ENCODE assay signal across 8 mouse cellular contexts in genomic region chr4:148131497-148132081, GRCm38 (mm10). TPM values are rescaled to one million over a fixed set of nuclear protein-coding genes. Genes with fewer than 3 reads are reported as not detected.
DNase-seq lines count a peak whose midpoint lies in the region; ATAC-seq and TF ChIP-seq lines count a peak whose summit lies in the region.

No protein-coding gene starts in this region.

- no peak for DNase-seq in kidney, adult 11 months
- DNase-seq in embryo, embryonic 11 days: peak; percentile 83
- DNase-seq in neural tube, embryonic 10.5 days (ENCODE audit: extremely low spot score, low spot score): peak; percentile 93
- no peak for DNase-seq in gastrocnemius, adult 2 months
- no peak for DNase-seq in gastrocnemius, adult 8-10 months (ENCODE audit: low spot score in 2 of 2)
- no peak for DNase-seq in ovary, adult 18-20 months (ENCODE audit: low spot score)

- no peak overlapping the region for H3K27ac ChIP-seq in kidney, embryonic 15.5 days
- H3K27ac ChIP-seq in hindbrain, embryonic 13.5 days: peak overlapping the region; percentile 99
- no peak overlapping the region for H3K27ac ChIP-seq in gastrocnemius, adult 2 months

- no peaks in the 10 kb centered on the region for H3K36me3 ChIP-seq in kidney, embryonic 15.5 days
- H3K36me3 ChIP-seq in hindbrain, embryonic 13.5 days: peaks cover 5% of the 10 kb centered on the region; the same call in 1 of the 2 replicates

- peak overlapping the region; percentile 71 for H3K4me3 ChIP-seq in kidney, embryonic 15.5 days (replicated peaks)
- peak overlapping the region; percentile 85 for H3K4me3 ChIP-seq in hindbrain, embryonic 13.5 days
- H3K4me3 ChIP-seq in gastrocnemius, adult 2 months: no peak overlapping the region

- peak; percentile 74 for ATAC-seq in kidney, embryonic 15.5 days (replicated peaks; ENCODE audit: low FRiP score)
- ATAC-seq in hindbrain, embryonic 13.5 days (ENCODE audit: low FRiP score): peak; percentile 70

- H3K9me3 ChIP-seq in kidney, embryonic 15.5 days (replicated peaks): no peaks in the 10 kb centered on the region
- no peaks in the 10 kb centered on the region for H3K9me3 ChIP-seq in hindbrain, embryonic 13.5 days

- TF ChIP-seq CTCF in gastrocnemius, adult 2 months (IDR thresholded peaks at IDR 0.05): no peak

- H3K4me1 ChIP-seq in kidney, embryonic 15.5 days: peaks cover 24% of the 10 kb centered on the region
- peaks cover 64% of the 10 kb centered on the region for H3K4me1 ChIP-seq in hindbrain, embryonic 13.5 days (replicated peaks)

- H3K27me3 ChIP-seq in kidney, embryonic 15.5 days: peaks cover 53% of the 10 kb centered on the region
- 0 out of 2 replicates have a peak, but pooled peaks cover 6% of the 10 kb centered on the region for H3K27me3 ChIP-seq in hindbrain, embryonic 13.5 days

- H3K4me2 ChIP-seq in kidney, embryonic 15.5 days: peak overlapping the region; percentile 99
- H3K4me2 ChIP-seq in hindbrain, embryonic 13.5 days: peak overlapping the region; percentile 71

- H3K9ac ChIP-seq in kidney, embryonic 15.5 days: peak overlapping the region; percentile 78
- H3K9ac ChIP-seq in hindbrain, embryonic 13.5 days: peak overlapping the region; percentile 99

- intact Hi-C loops in gastrocnemius, adult 2 months (cut with DNase I): no loop called here

- 1% methylated on average over 21 of the region's 21 CpGs for WGBS in kidney, embryonic 15.5 days
- WGBS in hindbrain, embryonic 13.5 days: 0% methylated on average over 21 of the region's 21 CpGs

RNA-seq across cellular contexts. Expression of gene Draxin, which starts 1.1 kb away (rescaled TPM):
- 0.46 and 0.62 TPM in 2 replicates for polyA plus RNA-seq in kidney, embryonic 15.5 days (2015; fragmentation: Nextera tagmentation; extraction: Ambion mirVana)
- polyA plus RNA-seq in hindbrain, embryonic 13.5 days (2015; fragmentation: Nextera tagmentation; extraction: Ambion mirVana): 17.2 and 20.9 TPM in 2 replicates
- total RNA-seq in gastrocnemius, adult 2 months (2021): under 1 TPM in 1 of 2 experiments, not detected in 1; 0.03 TPM
- total RNA-seq in gastrocnemius, adult 8-10 months (2022): not detected

RNA-seq across cellular contexts. Expression of gene Mad2l2, which starts 1.4 kb away (rescaled TPM):
- polyA plus RNA-seq in kidney, embryonic 15.5 days (2015; fragmentation: Nextera tagmentation; extraction: Ambion mirVana): 65.5 and 69.8 TPM in 2 replicates
- 118 and 127 TPM in 2 replicates for polyA plus RNA-seq in hindbrain, embryonic 13.5 days (2015; fragmentation: Nextera tagmentation; extraction: Ambion mirVana)
- 10 to 100 TPM; 10.3 to 18.0 TPM for total RNA-seq in gastrocnemius, adult 2 months (2021)
- 10 to 100 TPM; 11.6 to 19.1 (median 15.1) TPM for total RNA-seq in gastrocnemius, adult 8-10 months (2022)

RNA-seq across cellular contexts. Expression of gene Fbxo6, which starts 20.4 kb away (rescaled TPM):
- 15.5 and 19.9 TPM in 2 replicates for polyA plus RNA-seq in kidney, embryonic 15.5 days (2015; fragmentation: Nextera tagmentation; extraction: Ambion mirVana)
- polyA plus RNA-seq in hindbrain, embryonic 13.5 days (2015; fragmentation: Nextera tagmentation; extraction: Ambion mirVana): 15.7 and 16.0 TPM in 2 replicates
- 10 to 100 TPM; 36.8 to 46.4 TPM for total RNA-seq in gastrocnemius, adult 2 months (2021)
- total RNA-seq in gastrocnemius, adult 8-10 months (2022): 10 to 100 TPM; 44.3 to 53.2 (median 47.5) TPM

RNA-seq across cellular contexts. Expression of gene Fbxo44, which starts 28.7 kb away (rescaled TPM):
- polyA plus RNA-seq in kidney, embryonic 15.5 days (2015; fragmentation: Nextera tagmentation; extraction: Ambion mirVana): 11.8 and 13.6 TPM in 2 replicates
- 91.2 and 98.2 TPM in 2 replicates for polyA plus RNA-seq in hindbrain, embryonic 13.5 days (2015; fragmentation: Nextera tagmentation; extraction: Ambion mirVana)
- 1 to 10 TPM; 7.5 to 9.7 TPM for total RNA-seq in gastrocnemius, adult 2 months (2021)
- 10 to 100 TPM in 1 of 4 experiments, 1 to 10 TPM in 3; 7.3 to 11.0 (median 8.3) TPM for total RNA-seq in gastrocnemius, adult 8-10 months (2022)

RNA-seq across cellular contexts. Expression of gene Fbxo2, which starts 28.8 kb away (rescaled TPM):
- polyA plus RNA-seq in kidney, embryonic 15.5 days (2015; fragmentation: Nextera tagmentation; extraction: Ambion mirVana): 1.7 and 2.1 TPM in 2 replicates
- 5.3 and 7.1 TPM in 2 replicates for polyA plus RNA-seq in hindbrain, embryonic 13.5 days (2015; fragmentation: Nextera tagmentation; extraction: Ambion mirVana)
- under 1 TPM in 1 of 2 experiments, not detected in 1; 0.43 TPM for total RNA-seq in gastrocnemius, adult 2 months (2021)
- under 1 TPM in 3 of 4 experiments, not detected in 1; 0.36 to 0.67 (median 0.48) TPM for total RNA-seq in gastrocnemius, adult 8-10 months (2022)

Comparison
In these comparisons a context has a peak if more than half of its experiments do, and no peak if none do; other contexts are left out.
1. DNase-seq: peak in embryo, embryonic 11 days (single experiment) and neural tube, embryonic 10.5 days (single experiment); none in kidney, adult 11 months (single experiment), gastrocnemius, adult 2 months (single experiment), gastrocnemius, adult 8-10 months (0 of 2) and ovary, adult 18-20 months (single experiment).